Comparison of ENCODE assay signal across 13 mouse cellular contexts in the genomic region with DNA sequence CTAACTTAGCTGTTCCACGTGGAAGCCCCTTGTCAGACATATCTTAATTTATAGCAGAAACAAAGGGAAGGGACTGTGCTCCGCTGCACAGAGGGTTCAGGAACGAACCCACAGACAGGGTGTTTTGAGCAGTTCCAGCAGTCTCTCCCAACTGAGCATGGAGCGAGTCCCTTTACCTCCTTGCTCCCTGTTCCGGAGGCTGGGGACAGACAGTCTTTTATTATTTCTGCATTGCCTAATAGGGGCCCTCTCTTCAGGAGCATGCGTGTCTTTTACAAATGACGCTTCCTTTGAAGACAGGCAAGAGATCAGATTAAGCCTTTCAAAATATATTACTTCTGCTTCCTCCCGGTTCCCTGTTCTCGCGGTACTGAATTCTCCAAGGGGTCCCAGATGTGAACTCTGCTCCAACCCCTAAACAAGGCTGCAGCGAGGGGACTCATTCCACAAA.
DNase-seq lines count a peak whose midpoint lies in the region; ATAC-seq lines count a peak whose summit lies in the region.
"Had no signal": no experiment of that assay in that cellular context is flagged by ENCODE, and none has a peak within 500 bp of the region (broad histone marks: within the 10 kb centered on the region; RNA-seq: fewer than 3 reads in every experiment).

No protein-coding gene starts in this region.

- no peak overlapping the region for H3K9ac ChIP-seq in forebrain, embryonic 12.5 days
- no peak overlapping the region for H3K9ac ChIP-seq in forebrain, embryonic 15.5 days (replicated peaks)
- no peak overlapping the region for H3K9ac ChIP-seq in midbrain, embryonic 11.5 days (ENCODE audit: low read length)
- H3K9ac ChIP-seq in midbrain, embryonic 16.5 days (ENCODE audit: low read depth, low read length): no peak overlapping the region
- H3K9ac ChIP-seq: limb, embryonic 15.5 days had no signal

- H3K36me3 ChIP-seq in forebrain, embryonic 12.5 days (replicated peaks): no peaks in the 10 kb centered on the region
- no peaks in the 10 kb centered on the region for H3K36me3 ChIP-seq in forebrain, embryonic 15.5 days
- no peaks in the 10 kb centered on the region for H3K36me3 ChIP-seq in midbrain, embryonic 11.5 days (ENCODE audit: control insufficient read depth, insufficient read depth, low read length)
- H3K36me3 ChIP-seq in midbrain, embryonic 16.5 days (ENCODE audit: control insufficient read depth, insufficient read depth, low read length): no peaks in the 10 kb centered on the region
- H3K36me3 ChIP-seq in limb, embryonic 10.5 days: no peaks in the 10 kb centered on the region; the same call in 1 of the 2 replicates
- H3K36me3 ChIP-seq: limb, embryonic 15.5 days had no signal

- WGBS in forebrain, embryonic 12.5 days: 24% methylated on average over 11 of the region's 11 CpGs
- 17% methylated on average over 11 of the region's 11 CpGs for WGBS in forebrain, embryonic 15.5 days
- 28% methylated on average over 11 of the region's 11 CpGs for WGBS in midbrain, embryonic 11.5 days
- 16% methylated on average over 11 of the region's 11 CpGs for WGBS in midbrain, embryonic 16.5 days
- WGBS in limb, embryonic 10.5 days: 23% methylated on average over 11 of the region's 11 CpGs

- H3K4me3 ChIP-seq in forebrain, embryonic 12.5 days (replicated peaks): no peak overlapping the region
- no peak overlapping the region for H3K4me3 ChIP-seq in forebrain, embryonic 15.5 days
- H3K4me3 ChIP-seq in midbrain, embryonic 11.5 days (ENCODE audit: low read depth, low read length): no peak overlapping the region
- no peak overlapping the region for H3K4me3 ChIP-seq in midbrain, embryonic 16.5 days (ENCODE audit: low read depth, low read length)
- H3K4me3 ChIP-seq in limb, embryonic 10.5 days: no peak overlapping the region
- H3K4me3 ChIP-seq: limb, embryonic 15.5 days had no signal

- H3K27ac ChIP-seq in forebrain, embryonic 12.5 days: no peak overlapping the region
- H3K27ac ChIP-seq in forebrain, embryonic 15.5 days (replicated peaks): no peak overlapping the region
- no peak overlapping the region for H3K27ac ChIP-seq in midbrain, embryonic 11.5 days (ENCODE audit: low read depth, low read length)
- H3K27ac ChIP-seq in midbrain, embryonic 16.5 days (ENCODE audit: low read length): no peak overlapping the region
- H3K27ac ChIP-seq in limb, embryonic 10.5 days: peak overlapping the region; percentile 83
- H3K27ac ChIP-seq: limb, embryonic 15.5 days had no signal

- no peak for ATAC-seq in forebrain, embryonic 12.5 days (ENCODE audit: low FRiP score)
- no peak for ATAC-seq in forebrain, embryonic 15.5 days (replicated peaks)
- ATAC-seq in midbrain, embryonic 11.5 days (ENCODE audit: low FRiP score): peak; percentile 57; the same call in 1 of the 2 replicates
- ATAC-seq in midbrain, embryonic 16.5 days: no peak

- peaks cover 12% of the 10 kb centered on the region for H3K4me1 ChIP-seq in forebrain, embryonic 12.5 days
- no peaks in the 10 kb centered on the region for H3K4me1 ChIP-seq in forebrain, embryonic 15.5 days
- H3K4me1 ChIP-seq in midbrain, embryonic 11.5 days (ENCODE audit: control insufficient read depth, insufficient read depth, low read length): peaks cover 5% of the 10 kb centered on the region
- no peaks in the 10 kb centered on the region for H3K4me1 ChIP-seq in midbrain, embryonic 16.5 days (ENCODE audit: control insufficient read depth, insufficient read depth, low read length)
- peaks cover 59% of the 10 kb centered on the region for H3K4me1 ChIP-seq in limb, embryonic 10.5 days

- H3K4me2 ChIP-seq in forebrain, embryonic 12.5 days: 0 out of 2 replicates have a peak overlapping the region, but pooled peaks have one; percentile 6
- no peak overlapping the region for H3K4me2 ChIP-seq in forebrain, embryonic 15.5 days (replicated peaks)
- H3K4me2 ChIP-seq in midbrain, embryonic 11.5 days: no peak overlapping the region
- no peak overlapping the region for H3K4me2 ChIP-seq in midbrain, embryonic 16.5 days (ENCODE audit: low read length)
- H3K4me2 ChIP-seq: limb, embryonic 15.5 days had no signal

- DNase-seq in midbrain, embryonic 11.5 days (ENCODE audit: low spot score, missing footprints): peak; percentile 89
- DNase-seq in limb, embryonic 10.5 days (ENCODE audit: low spot score): no peak
- peak; percentile 19 for DNase-seq in retina, postnatal 1 day
- DNase-seq in urinary bladder, postnatal 4 days (ENCODE audit: low spot score in 2 of 2): no peak
- DNase-seq in spleen, postnatal 36 days (ENCODE audit: low spot score in 2 of 2): no peak
- DNase-seq: kidney, postnatal 4 days; lung, postnatal 36 days; spleen, adult 18-20 months; thymus, postnatal 14 days had no signal

- H3K9me3 ChIP-seq in forebrain, embryonic 12.5 days: no peaks in the 10 kb centered on the region
- no peaks in the 10 kb centered on the region for H3K9me3 ChIP-seq in forebrain, embryonic 15.5 days
- no peaks in the 10 kb centered on the region for H3K9me3 ChIP-seq in midbrain, embryonic 11.5 days (ENCODE audit: control insufficient read depth, low read length)
- H3K9me3 ChIP-seq in midbrain, embryonic 16.5 days (replicated peaks; ENCODE audit: control insufficient read depth, low read length, poor library complexity, severe bottlenecking): no peaks in the 10 kb centered on the region
- H3K9me3 ChIP-seq in limb, embryonic 10.5 days (replicated peaks): no peaks in the 10 kb centered on the region
- H3K9me3 ChIP-seq: limb, embryonic 15.5 days had no signal

- peaks cover 41% of the 10 kb centered on the region for H3K27me3 ChIP-seq in forebrain, embryonic 12.5 days
- peaks cover 12% of the 10 kb centered on the region; the same call in 1 of the 2 replicates for H3K27me3 ChIP-seq in forebrain, embryonic 15.5 days
- no peaks in the 10 kb centered on the region for H3K27me3 ChIP-seq in midbrain, embryonic 11.5 days (ENCODE audit: control insufficient read depth, insufficient read depth, low read length)
- H3K27me3 ChIP-seq in midbrain, embryonic 16.5 days (ENCODE audit: control insufficient read depth, insufficient read depth, low read depth, low read length): no peaks in the 10 kb centered on the region
- H3K27me3 ChIP-seq in limb, embryonic 10.5 days (ENCODE audit: low read depth, poor library complexity, severe bottlenecking): no peaks in the 10 kb centered on the region
- H3K27me3 ChIP-seq: limb, embryonic 15.5 days had no signal

Comparison
In these comparisons a context has a peak if more than half of its experiments do, and no peak if none do; other contexts are left out.
1. DNase-seq: peak in midbrain, embryonic 11.5 days (single experiment) and retina, postnatal 1 day (single experiment); none in limb, embryonic 10.5 days (single experiment), urinary bladder, postnatal 4 days (0 of 2) and spleen, postnatal 36 days (0 of 2).